Mouse (Mus musculus): ENCODE results near the gene Fam167b. TPM values are rescaled to one million over a fixed set of nuclear protein-coding genes. Genes with fewer than 3 reads are reported as not detected.
A peak's percentile ranks its signal among the peaks of the same experiment; 100 is the strongest.
"Not testable (repeated sequence)": the region's sequence is repeated elsewhere in the genome, so short reads cannot be mapped to it uniquely, and the experiment has no call there.

Fam167b gene
- total RNA-seq, 2 experiments from 2014 or later: 30.9 to 33.5 TPM

DNA sequence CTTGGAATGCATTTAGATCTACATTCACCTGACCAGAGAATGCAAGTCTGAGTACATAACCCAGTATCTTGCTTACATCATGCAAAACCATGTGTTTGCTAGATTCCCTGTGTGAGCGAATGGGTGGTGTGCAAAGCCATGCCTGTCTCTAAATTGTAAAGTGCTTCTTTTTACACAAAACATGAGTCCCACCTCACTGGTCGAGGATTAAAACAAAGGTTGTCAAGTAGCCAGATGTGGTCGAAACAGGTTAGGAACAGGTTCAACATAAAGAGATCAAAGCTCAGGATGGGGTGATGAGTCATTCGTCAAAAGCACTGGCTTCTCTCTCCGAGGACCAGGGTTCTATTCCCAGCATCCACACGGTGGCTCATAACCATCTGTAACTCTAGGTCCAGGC is 13.2 kb downstream of the Fam167b start:
- no peak for DNase-seq (ENCODE audit: low spot score in 2 of 2)

DNA sequence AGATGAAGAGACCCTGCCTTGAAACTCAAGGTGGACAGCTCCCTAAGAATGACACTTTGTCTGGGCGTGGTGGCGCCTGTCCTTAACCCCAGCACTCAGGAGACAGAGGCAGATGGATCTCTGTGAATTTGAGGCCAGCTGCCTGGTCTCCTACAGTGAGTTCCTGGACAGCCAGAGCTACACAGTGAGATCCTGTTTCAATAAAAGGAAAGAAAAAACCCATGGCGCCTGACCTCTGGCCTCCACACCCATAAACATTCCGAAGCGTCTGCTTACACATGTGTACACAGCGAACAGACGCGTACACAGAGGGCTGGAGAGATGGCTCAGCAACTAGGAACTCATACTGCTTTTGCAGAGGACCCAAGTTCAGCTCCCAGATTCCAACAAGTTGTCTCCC is 14.6 kb downstream of the Fam167b start:
- no peak for DNase-seq (ENCODE audit: low spot score in 2 of 2)

DNA sequence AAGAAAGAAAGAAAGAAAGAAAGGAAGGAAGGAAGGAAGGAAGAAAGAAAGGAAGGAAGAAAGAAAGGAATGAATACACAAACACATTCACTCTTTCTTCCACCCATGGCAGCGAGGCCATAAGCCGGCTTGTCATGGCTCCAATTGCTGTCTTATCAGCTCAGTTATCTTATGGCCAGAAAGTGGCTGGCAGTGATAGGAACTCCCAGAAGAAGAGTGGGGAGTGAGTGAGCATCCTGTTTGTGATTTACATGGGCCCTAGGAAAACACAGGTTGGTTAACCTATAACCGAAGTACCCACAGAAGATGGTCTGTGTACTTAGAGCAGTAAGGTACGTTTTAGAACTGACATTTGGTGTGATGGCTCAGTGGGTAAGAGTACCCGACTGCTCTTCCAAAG is 17.2 kb downstream of the Fam167b start:
- DNase-seq (ENCODE audit: low spot score in 2 of 2): no peak

DNA sequence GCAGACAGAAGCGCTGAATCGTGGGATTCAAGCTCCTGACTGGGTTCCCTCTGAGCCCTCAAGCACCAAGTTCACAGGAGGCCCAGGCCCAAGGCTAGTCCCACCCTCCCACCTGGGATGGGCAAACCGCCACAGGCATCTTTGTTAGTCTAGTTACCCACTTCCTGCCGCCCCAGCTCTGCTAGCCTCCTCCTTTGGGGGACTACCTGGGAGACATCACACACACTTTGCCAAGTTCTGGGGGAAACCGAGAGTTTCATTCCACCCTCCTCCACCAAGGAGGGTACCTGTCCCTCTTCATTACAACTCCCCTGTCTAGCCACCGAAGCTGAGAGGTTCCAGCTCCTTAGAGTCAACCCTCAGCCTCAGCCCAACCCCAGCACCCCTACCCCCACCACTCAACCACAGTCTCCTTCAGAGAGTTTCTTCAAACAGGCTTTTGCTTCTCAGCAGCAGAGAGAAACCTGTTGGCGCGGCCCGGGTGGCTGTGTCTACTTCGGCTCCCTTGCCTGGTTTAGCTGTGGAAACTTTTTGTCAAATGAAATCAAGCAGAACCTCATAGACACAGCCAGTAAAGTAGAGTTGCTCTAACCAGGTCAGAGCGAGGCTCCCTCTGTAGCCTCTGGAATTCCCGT is 19.9 kb downstream of the Fam167b start:
- DNase-seq (ENCODE audit: low spot score in 2 of 2): no peak

DNA sequence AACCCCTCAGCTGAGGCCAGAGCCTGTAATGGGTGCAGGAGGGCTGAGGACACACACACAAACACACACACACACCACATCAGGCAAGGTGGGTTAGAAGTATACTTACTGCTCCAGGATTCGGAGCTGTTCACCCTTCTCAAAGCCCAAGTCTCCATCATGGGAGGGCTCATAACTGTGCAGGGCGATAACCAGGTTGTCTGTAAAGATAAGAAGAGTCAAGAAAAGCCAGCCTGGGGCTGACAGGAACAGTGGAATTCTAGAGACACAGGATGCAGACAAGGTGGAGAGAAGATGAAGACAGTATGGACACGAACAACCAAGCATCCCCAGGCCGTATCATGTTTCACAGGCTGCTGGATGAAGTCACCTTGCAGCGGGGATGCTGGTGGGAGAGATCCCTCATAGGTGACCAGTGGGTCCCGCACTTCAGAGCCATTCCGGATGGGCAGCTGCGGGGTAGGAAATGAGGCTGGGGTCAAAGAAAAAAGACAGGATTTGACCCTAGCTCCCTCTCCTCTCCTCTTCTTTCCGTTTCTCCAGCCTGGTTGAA is 21.0 kb downstream of the Fam167b start:
- DNase-seq (ENCODE audit: low spot score in 2 of 2): no peak

DNA sequence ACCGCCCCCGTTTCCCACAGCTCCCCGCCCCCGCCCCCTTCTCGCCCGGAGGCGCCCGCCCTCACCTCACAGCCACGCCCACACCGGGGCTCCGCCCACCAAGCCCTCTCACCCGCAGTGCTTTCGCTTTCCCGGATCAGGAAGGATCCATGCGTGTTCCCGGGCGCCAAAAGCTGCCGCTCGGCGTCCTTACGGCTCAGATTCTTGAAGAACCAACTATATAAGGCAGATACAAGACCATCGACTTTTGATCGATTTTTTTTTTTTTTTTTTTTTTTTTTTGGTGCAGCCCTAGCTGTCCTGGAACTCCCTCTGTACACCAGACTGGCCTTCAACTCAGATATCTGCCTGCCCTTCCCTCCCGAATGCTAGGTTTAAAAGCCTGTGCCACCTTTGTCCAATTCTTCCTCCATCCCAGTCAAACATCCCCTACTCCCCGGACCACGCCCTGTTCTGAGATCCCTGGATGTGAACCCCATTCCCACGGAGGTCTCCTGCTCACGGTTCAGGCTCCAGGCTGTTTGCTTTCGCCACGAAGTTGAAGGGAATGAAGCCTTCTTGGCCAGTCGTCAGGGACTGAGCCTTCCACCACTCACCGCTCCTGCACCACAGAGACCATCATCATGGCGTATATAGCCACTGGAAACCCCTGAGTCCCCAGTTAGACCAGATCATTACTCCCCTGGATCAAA is 21.7 kb downstream of the Fam167b start:
- peak; percentile 78 to 84 for DNase-seq (ENCODE audit: low spot score in 2 of 2)

DNA sequence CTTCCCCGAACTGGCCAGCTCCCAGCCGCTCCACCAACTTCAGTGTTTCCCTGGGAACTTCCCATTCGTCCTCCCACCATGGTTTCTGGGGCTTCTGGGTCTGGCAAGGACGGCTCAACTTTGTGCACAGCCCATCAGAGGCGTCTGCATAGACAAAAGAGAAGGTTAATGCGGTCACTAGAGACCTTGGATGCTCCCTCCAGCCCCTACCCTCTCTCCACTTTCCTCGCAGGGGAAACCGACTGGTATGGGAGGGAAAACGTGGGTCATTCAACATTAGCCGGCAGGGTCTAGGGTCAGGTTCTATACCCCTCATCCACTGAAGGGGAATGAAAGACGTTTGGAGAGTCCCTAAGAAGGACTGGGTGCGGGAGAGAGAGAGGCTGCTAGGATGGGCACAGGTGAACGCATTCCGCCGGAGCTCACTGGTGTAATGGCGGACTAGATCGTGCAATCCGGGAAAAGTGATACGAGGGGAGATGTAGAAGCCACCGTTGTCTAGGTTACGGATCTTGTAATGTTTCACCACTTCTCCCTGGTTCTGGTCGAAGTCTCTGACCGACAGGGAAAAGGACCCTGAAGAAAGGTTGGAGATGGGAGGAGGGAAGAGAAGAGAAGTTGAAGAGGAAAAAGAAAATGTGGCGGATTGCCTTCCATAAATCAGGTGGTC is 22.4 kb downstream of the Fam167b start:
- no peak for DNase-seq (ENCODE audit: low spot score in 2 of 2)

DNA sequence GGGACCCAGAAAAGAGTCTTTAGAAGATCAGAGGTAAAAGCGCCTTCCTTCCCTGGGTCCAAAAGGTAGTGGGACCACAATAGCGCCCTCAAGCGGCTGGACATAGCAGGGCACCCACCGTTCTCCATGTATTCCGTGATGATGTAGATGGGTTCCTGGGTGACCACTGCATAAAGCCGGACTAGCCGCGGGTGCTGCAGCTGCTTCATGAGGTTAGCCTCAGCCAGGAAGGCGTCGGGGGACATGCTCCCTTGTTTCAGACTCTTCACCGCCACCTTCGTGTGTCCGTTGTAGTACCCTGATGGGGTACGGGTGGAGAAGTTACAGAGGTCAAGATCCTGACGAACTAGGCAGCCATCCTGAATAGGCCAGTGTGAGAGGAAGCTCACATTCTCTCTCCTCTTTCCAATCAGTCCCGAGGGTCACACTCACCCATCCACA is 22.9 kb downstream of the Fam167b start:
- peak in 1 of 2 experiments; percentile 54 for DNase-seq (ENCODE audit: low spot score in 2 of 2)

DNA sequence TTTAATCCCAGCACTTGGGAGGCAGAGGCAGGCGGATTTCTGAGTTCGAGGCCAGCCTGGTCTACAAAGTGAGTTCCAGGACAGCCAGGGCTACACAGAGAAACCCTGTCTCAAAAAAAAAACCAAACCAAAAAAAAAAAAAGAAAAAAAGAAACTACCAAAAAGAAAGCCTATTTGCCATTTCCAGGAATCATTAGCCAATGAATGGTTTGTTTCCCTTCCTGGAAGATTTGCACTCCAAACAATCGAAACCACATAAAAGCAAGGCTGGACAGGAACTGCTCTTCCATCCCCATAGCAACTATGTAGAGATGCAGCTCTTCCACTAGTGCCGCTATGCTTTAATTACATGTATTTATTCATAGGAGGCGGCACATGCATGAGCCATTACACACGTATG is 23.8 kb downstream of the Fam167b start:
- not testable (repeated sequence) for DNase-seq (ENCODE audit: low spot score in 2 of 2)

DNA sequence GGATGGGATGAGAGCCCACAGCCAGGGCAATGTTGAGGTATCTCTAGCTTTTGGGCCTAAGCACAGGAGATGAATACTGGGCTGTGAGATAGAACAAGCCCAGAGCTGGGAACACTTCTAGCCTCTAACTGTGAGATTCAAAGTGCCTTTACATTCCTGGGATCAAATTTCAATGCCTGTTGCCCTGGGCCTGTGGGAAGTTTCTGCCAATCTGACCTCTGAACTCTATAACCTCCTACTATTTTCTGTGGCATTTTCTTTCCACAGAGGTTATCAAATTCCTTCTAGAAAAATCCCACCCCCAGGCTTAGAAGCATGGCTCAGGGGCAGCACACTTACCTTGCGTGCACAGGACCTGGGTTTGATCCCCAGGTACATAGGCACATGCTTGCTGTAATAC is 28.1 kb downstream of the Fam167b start:
- no peak for DNase-seq (ENCODE audit: low spot score in 2 of 2)

DNA sequence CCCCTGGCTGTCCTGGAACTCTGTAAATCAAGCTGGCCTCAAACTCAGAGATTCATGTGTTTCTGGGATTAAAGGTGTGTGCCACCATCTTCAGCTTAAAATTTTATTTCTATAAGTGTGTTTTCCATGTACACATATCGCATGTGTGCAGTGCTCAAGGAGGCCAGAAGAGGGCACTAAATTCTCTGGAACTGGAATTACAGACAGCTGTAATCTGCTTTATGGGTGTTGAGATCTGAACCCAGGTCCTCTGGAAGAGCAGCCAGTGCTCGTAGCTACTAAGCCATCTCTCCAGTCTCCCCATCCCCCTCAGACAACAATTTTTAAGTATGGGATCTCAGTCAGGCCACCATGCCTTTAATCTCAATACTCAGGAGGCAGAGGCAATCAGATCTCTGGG is 29.0 kb downstream of the Fam167b start:
- no peak for DNase-seq (ENCODE audit: low spot score in 2 of 2)

DNA sequence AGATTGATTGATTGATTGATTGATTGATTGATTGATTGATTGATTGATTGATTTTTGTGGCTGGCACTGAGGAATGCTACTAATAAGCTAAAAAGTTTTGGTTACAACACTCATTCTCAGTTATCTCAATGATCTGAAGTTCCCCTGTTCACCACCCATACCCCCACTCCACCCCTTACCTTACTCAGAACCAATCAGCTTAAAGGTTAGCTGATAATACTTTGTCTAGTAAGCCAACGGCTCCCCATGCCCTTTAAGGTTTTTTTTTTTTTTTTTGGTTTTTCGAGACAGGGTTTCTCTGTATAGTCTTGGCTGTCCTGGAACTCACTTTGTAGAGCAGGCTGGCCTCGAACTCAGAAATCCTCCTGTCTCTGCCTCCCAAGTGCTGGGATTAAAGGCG is 30.7 kb downstream of the Fam167b start:
- not testable (repeated sequence) for DNase-seq (ENCODE audit: low spot score in 2 of 2)

DNA sequence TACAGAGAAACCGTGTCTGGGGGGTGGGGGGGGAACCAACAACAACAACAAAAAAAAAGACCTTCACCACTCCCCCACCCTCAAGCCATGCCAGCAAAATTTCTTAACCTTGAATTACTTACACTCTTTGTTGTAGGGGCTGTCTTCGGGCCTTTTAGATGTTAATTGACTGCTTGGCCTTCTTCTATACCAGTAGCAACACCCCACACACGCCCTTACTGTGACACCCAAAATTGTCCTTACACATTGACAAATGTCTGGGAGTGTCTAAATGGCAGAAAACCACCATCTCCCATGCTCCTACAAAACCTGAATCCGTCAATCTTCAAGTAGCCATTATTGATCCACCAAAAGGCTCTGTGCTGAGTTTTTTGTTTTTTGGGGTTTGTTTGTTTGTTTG is 34.2 kb downstream of the Fam167b start:
- no peak for DNase-seq (ENCODE audit: low spot score in 2 of 2)

DNA sequence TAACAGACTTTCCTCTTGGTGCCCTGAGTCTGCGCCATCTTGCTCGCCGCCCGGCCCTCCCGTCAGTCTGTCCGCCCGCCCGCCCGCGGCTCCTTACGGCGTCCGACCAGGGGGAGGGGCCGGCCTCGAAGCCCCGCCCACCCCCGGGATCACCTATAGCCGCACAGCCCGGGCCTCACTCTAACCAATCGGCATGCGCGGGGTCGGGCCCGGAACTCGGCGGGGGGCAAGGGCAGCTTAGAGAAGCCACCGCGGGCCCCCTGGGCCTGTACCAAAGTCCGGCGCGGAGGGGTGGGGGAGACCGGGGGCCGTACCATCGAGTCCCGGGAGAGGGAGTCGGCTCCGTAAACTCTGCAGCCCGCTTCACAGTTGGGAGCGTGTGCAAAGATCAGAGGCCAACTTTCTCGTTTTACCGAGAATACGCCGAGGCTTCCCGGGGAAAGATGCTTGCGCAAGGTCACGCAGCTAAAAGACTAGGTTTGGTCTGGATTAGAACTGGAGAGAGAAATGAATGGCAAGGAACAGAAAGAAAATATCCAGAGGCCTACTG is 35.7 kb downstream of the Fam167b start, which contains the start of gene Hdac1:
Gene Hdac1, minus strand, starts transcription at position 122 of the 550 bp plus-strand sequence.
- peak; percentile 96 to 98 for DNase-seq (ENCODE audit: low spot score in 2 of 2)

DNA sequence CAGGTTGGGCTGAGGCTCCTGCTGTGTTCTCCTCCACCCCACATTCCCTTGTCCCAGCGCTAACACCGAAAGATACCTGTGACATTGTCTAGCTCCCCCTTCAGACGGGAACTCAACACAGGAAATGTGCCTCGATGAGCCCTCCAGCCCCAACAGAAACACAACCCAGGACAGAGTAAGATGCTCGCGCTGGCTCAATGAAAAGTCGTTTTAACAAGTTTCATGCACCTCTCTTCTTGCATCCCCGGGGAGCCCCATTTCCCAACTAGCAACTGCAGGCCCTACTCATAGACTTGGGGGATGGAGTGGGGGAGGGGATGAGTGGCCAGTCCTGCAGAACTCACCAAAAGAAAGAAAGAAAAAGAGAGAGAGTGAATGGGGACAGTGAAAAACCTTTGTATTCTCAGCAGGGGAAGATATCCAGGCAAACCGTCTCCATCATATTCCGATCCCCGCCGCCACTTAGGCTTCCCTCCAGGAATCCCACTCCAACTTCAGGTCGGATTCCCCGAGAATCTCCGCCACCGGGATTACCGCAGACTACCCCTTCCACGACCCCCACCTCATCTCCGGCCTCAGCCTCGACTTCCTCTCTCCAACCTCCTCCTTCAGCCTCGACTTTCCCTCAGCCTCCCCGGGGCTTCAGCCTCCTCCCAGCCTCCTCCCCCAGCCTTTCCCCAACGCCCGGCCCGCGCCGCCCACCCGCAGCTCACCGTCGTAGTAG is 36.3 kb downstream of the Fam167b start:
- DNase-seq (ENCODE audit: low spot score in 2 of 2): no peak

DNA sequence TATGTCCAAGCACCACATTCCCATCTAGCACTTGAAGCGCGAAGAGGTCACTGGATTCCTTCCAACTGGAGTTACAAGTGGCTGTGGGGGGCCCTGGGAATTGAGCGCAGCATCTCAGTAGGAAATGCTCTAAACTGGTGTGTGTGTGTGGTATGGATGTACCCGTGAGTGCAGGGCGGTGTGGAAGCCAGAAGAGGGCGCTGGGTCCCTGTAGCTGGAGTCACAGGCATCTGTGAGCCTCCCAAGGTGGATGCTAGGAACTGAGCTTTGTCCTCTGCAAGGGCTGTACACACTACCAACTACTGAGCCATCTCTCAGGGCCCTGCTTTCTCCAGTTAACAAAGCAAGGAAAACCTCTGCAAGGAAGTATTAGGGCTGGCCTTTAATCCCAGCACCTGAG is 38.3 kb downstream of the Fam167b start:
- DNase-seq (ENCODE audit: low spot score in 2 of 2): no peak

DNA sequence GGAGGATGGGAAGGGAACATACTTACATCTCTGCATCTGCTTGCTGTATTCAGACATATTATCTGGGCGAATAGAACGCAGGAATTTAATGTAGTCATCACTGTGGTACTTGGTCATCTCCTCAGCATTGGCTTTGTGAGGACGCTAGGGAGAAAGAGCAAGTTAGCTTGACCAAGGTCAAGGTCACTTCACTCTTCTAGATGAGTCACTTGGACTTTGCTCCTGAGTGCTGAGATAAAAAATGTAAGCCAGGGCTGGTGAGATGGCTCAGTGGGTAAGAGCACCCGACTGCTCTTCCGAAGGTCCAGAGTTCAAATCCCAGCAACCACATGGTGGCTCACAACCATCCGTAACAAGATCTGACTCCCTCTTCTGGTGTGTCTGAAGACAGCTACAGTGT is 49.4 kb downstream of the Fam167b start:
- not testable (repeated sequence) for DNase-seq (ENCODE audit: low spot score in 2 of 2)

Measured in adrenal gland, postnatal 4 days (tissue).